14 mouse cellular contexts compared by ENCODE assay signal in the genomic region with DNA sequence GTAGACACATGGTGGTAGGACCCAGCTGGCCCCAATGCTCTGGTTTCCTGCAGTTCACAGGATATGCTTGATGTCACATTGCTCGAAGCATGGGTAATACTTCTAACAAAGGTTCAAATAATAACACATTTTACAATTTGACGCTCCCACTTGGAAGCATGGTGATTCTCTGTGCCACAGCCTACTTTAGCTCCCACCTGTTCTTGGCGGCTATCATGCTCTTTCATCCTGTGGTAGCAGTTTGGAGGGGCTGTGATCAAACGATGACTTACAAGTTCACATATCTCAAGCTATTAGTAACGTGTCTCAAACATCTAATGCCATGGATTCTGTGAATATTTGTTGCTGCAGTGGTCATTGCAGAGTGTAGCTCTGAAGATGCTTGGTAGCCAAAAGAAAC.
DNase-seq lines count a peak whose midpoint lies in the region; ATAC-seq lines count a peak whose summit lies in the region.
"Had no signal": no experiment of that assay in that cellular context is flagged by ENCODE, and none has a peak within 500 bp of the region (broad histone marks: within the 10 kb centered on the region; RNA-seq: fewer than 3 reads in every experiment).

No protein-coding gene starts in this region.

- H3K9me3 ChIP-seq in heart, embryonic 14.5 days (ENCODE audit: control insufficient read depth, low read length): no peaks in the 10 kb centered on the region
- H3K9me3 ChIP-seq in lung, embryonic 15.5 days: no peaks in the 10 kb centered on the region
- H3K9me3 ChIP-seq in embryonic facial prominence, embryonic 15.5 days (replicated peaks): no peaks in the 10 kb centered on the region
- H3K9me3 ChIP-seq in stomach, embryonic 14.5 days (ENCODE audit: control insufficient read depth, low read depth, low read length): no peaks in the 10 kb centered on the region
- H3K9me3 ChIP-seq: midbrain, embryonic 13.5 days had no signal

- DNase-seq in heart, adult 18-20 months: no peak
- DNase-seq in lung, adult 18-20 months: no peak
- no peak for DNase-seq in cerebellum, postnatal 14 days
- no peak for DNase-seq in adrenal gland, postnatal 14 days
- DNase-seq: cerebellum, adult 8-10 months; heart, postnatal 4 days; liver; spleen, adult 18-20 months; thymus, postnatal 25 days had no signal

- no peak overlapping the region for H3K4me3 ChIP-seq in heart, embryonic 14.5 days (ENCODE audit: control insufficient read depth in 1 of 2, insufficient read depth in 1 of 2, low read depth in 1 of 2, low read length in 2 of 2)
- H3K4me3 ChIP-seq in lung, embryonic 15.5 days: no peak overlapping the region
- H3K4me3 ChIP-seq in embryonic facial prominence, embryonic 15.5 days (replicated peaks): peak overlapping the region; percentile 56
- no peak overlapping the region; the same call in 1 of the 2 replicates for H3K4me3 ChIP-seq in stomach, embryonic 14.5 days (ENCODE audit: low read depth, low read length)
- H3K4me3 ChIP-seq: midbrain, embryonic 13.5 days had no signal

- H3K4me1 ChIP-seq in heart, embryonic 14.5 days (ENCODE audit: control insufficient read depth in 2 of 2, insufficient read depth in 2 of 2, low read length in 2 of 2): peaks cover 35 to 73% of the 10 kb centered on the region in 2 experiments
- H3K4me1 ChIP-seq in lung, embryonic 15.5 days: peaks cover 84% of the 10 kb centered on the region
- H3K4me1 ChIP-seq in embryonic facial prominence, embryonic 15.5 days: peaks cover 62% of the 10 kb centered on the region
- peaks cover 55% of the 10 kb centered on the region for H3K4me1 ChIP-seq in stomach, embryonic 14.5 days (ENCODE audit: control insufficient read depth, insufficient read depth, low read length)

- H3K27me3 ChIP-seq in heart, embryonic 14.5 days (ENCODE audit: control insufficient read depth, insufficient read depth, low read length): no peaks in the 10 kb centered on the region
- no peaks in the 10 kb centered on the region for H3K27me3 ChIP-seq in lung, embryonic 15.5 days
- H3K27me3 ChIP-seq in embryonic facial prominence, embryonic 15.5 days: no peaks in the 10 kb centered on the region
- no peaks in the 10 kb centered on the region for H3K27me3 ChIP-seq in stomach, embryonic 14.5 days (ENCODE audit: control insufficient read depth, insufficient read depth, low read length)

- H3K4me2 ChIP-seq in heart, embryonic 14.5 days (ENCODE audit: low read length): peak overlapping the region; percentile 45
- peak overlapping the region; percentile 53 for H3K4me2 ChIP-seq in lung, embryonic 15.5 days
- peak overlapping the region; percentile 60 for H3K4me2 ChIP-seq in embryonic facial prominence, embryonic 15.5 days (replicated peaks)
- H3K4me2 ChIP-seq in stomach, embryonic 14.5 days (replicated peaks; ENCODE audit: low read depth, low read length): peak overlapping the region; percentile 29
- H3K4me2 ChIP-seq: midbrain, embryonic 13.5 days had no signal

- H3K27ac ChIP-seq in heart, embryonic 14.5 days (replicated peaks in 1 of 2; ENCODE audit: control insufficient read depth in 1 of 2, insufficient read depth in 1 of 2, low read depth in 2 of 2, low read length in 2 of 2): peak overlapping the region; percentile 14 to 81; a peak in 3 of 4 replicates
- H3K27ac ChIP-seq in lung, embryonic 15.5 days: peak overlapping the region; percentile 88
- peak overlapping the region; percentile 91 for H3K27ac ChIP-seq in embryonic facial prominence, embryonic 15.5 days (replicated peaks)
- H3K27ac ChIP-seq in stomach, embryonic 14.5 days (ENCODE audit: low read length): peak overlapping the region; percentile 86; the same call in 1 of the 2 replicates
- H3K27ac ChIP-seq: midbrain, embryonic 13.5 days had no signal

- no peak for ATAC-seq in heart, embryonic 14.5 days (ENCODE audit: insufficient number of reproducible peaks, insufficient read depth, low FRiP score, low read depth)
- ATAC-seq in lung, embryonic 15.5 days (ENCODE audit: borderline replicate concordance, extremely low read depth, low FRiP score, low TSS enrichment): no peak
- no peak for ATAC-seq in embryonic facial prominence, embryonic 15.5 days (ENCODE audit: insufficient number of reproducible peaks, low FRiP score, low TSS enrichment, low read depth)
- ATAC-seq in stomach, embryonic 14.5 days (ENCODE audit: insufficient number of reproducible peaks, insufficient read depth, low FRiP score, low read depth): no peak
- ATAC-seq: midbrain, embryonic 13.5 days had no signal

- whole genome bisulfite sequencing in heart, embryonic 14.5 days: 55% methylated on average over 5 of the region's 5 CpGs
- 35% methylated on average over 5 of the region's 5 CpGs for WGBS in lung, embryonic 15.5 days
- 26% methylated on average over 5 of the region's 5 CpGs for WGBS in embryonic facial prominence, embryonic 15.5 days
- 41% methylated on average over 5 of the region's 5 CpGs for WGBS in stomach, embryonic 14.5 days

- no peak overlapping the region for H3K9ac ChIP-seq in heart, embryonic 14.5 days (ENCODE audit: low read length)
- H3K9ac ChIP-seq in lung, embryonic 15.5 days: no peak overlapping the region
- peak overlapping the region; percentile 45 for H3K9ac ChIP-seq in embryonic facial prominence, embryonic 15.5 days
- no peak overlapping the region for H3K9ac ChIP-seq in stomach, embryonic 14.5 days (replicated peaks; ENCODE audit: low read depth, low read length)
- H3K9ac ChIP-seq: midbrain, embryonic 13.5 days had no signal

- peaks cover 9% of the 10 kb centered on the region for H3K36me3 ChIP-seq in heart, embryonic 14.5 days (ENCODE audit: control insufficient read depth, insufficient read depth, low read length)
- peaks cover 7% of the 10 kb centered on the region for H3K36me3 ChIP-seq in lung, embryonic 15.5 days
- H3K36me3 ChIP-seq in embryonic facial prominence, embryonic 15.5 days: peaks cover 4% of the 10 kb centered on the region; the same call in 1 of the 2 replicates
- peaks cover 5% of the 10 kb centered on the region; the same call in 1 of the 2 replicates for H3K36me3 ChIP-seq in stomach, embryonic 14.5 days (ENCODE audit: control insufficient read depth, insufficient read depth, low read length)
- H3K36me3 ChIP-seq: midbrain, embryonic 13.5 days had no signal
